Mouse (Mus musculus) frontal cortex, postnatal 25 days (tissue): Measurements from ENCODE around the gene Jagn1.

ENCODE experiments used
- DNase-seq, 2 experiments: peaks; one replicate each; pipeline ENCODE4 v3.0.0; 2022; ENCODE audit warnings: low spot score in 2 of 2

The Jagn1 gene

GRCm38 (mm10) chr6:113473715-113474114, 31.3 kb downstream of the Jagn1 start:
- no peak for DNase-seq

DNA sequence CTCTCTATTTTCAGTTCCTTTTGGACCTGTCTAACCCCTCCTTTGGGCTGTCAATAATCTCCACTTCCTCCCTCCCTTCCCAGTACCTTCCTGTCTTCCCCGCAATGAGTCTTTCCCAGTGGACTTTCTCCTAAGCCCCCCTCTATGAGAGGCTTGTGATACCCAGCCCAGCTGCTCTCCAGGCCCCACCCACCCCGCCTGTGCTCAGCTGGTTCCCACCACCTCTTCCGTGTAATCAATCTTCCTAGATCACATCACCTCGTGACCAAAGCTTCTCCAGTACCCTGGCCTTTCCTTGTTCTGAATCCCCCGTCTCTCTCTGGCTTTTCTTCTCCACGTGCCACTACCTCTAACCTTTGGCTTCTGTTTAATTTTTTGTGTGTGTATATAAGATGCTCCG, 35.0 kb downstream of the Jagn1 start:
- no peak for DNase-seq

DNA sequence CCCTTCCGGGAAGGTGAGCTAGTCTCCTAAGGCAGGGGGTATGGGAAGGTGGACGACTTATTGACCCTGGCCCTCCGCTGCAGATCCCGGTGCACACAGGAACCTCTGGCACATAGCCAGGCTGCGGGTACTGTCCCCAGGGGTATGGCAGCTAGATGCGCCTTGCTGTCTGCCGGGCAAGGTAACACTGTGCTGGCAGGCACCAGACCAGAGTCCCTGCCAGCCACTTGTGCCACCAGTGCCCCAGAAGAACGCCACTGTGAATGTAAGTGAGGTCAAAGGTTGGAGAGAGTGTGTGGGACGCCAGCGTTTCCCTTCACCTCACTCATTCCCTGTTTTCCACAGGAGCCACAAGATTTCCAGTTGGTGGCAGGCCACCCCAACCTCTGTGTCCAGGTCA, 36.5 kb downstream of the Jagn1 start:
- no peak for DNase-seq

DNA sequence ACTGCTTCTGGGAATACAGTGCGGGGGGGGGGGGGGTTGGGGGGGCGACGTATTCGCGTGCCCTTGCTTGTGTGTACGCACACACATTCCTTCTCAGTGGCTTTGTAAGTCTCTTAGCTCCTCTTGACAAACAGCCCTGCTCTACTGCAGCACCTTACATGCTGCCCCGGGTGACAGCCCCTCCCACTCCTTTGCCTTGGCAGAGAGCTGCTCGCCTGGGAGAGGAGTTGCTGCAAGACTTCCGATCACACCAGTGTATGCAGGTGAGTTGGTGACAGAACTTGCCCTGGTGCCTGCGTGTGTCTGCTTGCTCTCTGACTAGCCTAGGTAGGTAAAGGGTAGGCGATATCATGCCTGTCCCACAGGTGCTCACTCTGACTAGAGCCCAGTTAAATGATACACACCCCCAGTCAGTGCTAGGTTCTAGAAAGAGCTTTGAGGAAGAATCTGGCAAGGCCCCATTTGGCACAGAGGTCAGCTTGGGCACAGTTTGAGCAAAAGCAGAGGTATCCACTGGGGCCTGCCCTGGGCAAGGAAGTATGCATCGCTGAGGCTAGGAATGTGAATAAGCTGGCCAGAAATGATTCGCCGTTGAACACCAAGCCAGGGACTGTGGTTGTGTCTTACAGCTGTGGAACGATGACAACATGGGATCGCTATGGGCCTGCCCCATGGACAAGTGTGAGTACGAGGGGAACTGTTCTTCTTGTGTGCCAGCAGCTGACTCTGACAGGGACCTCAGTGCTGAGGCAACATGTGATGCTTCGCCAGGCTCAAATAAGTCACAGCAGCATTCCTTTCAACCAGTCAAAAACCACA, 38.4 kb downstream of the Jagn1 start:
- DNase-seq = no peak

DNA sequence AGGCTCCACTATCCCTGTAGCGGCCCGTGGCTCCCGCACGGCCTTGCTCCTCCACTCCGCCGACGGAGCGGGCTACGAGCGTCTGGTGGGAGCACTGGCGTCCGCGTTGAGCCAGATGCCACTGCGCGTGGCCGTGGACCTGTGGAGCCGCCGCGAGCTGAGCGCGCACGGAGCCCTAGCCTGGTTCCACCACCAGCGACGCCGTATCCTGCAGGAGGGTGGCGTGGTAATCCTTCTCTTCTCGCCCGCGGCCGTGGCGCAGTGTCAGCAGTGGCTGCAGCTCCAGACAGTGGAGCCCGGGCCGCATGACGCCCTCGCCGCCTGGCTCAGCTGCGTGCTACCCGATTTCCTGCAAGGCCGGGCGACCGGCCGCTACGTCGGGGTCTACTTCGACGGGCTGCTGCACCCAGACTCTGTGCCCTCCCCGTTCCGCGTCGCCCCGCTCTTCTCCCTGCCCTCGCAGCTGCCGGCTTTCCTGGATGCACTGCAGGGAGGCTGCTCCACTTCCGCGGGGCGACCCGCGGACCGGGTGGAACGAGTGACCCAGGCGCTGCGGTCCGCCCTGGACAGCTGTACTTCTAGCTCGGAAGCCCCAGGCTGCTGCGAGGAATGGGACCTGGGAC, 40.2 kb downstream of the Jagn1 start:
- peak in 1 of 2 experiments; percentile 37 for DNase-seq

- DNase-seq = peak; percentile 84 to 87
These were observed 40.8 kb downstream of the Jagn1 start, which contains the start of gene Creld1 for GRCm38 (mm10) chr6:113483100-113483615. Gene Creld1 (plus strand): TSS chr6:113483297.

- DNase-seq = no peak
These were observed 41.4 kb downstream of the Jagn1 start for GRCm38 (mm10) chr6:113483729-113484128.

- no peak for DNase-seq
These were observed 44.8 kb downstream of the Jagn1 start for GRCm38 (mm10) chr6:113487125-113487576.

DNA sequence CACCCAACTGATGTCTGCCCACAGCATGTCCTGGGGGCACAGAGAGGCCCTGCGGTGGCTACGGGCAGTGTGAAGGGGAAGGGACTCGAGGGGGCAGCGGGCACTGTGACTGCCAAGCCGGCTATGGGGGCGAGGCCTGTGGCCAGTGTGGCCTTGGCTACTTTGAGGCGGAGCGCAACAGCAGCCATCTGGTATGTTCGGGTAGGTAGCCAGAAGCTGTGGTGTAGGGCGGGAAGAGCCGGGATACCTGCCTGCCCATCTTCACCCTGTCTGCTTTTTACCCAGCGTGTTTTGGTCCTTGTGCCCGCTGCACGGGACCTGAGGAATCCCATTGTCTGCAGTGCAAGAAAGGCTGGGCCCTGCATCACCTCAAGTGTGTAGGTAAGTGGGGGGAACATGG, 47.0 kb downstream of the Jagn1 start:
- DNase-seq = no peak

DNA sequence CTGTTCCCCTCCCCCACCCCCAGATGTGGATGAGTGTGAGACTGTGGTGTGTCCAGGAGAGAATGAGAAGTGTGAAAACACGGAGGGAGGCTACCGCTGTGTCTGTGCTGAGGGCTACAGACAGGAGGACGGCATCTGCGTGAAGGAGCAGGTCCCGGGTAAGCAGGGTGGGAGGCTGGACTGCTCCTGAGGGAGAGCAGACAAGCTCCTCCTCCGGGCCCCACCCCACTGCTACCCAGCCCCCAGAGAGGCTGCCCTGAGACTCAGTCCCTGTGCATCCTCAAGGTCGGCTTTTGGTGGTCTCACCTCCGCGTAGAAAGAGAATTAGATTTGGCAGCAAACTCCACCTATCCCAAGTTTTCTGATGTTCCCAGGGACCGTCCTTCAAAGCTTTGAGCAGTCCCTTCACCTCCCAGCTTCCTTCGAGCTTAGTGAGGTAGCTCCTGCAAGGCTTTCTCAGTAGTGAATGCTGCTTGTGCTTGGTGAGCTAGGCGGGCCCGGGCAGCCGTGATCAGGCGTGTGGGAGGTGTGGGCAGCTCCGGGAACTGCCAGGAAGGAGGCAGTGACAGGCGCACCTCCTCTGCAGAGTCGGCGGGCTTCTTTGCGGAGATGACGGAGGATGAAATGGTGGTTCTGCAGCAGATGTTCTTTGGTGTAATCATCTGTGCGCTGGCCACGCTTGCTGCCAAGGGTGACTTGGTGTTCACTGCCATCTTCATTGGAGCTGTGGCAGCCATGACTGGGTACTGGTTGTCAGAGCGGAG, 49.9 kb downstream of the Jagn1 start:
- DNase-seq = peak in 1 of 2 experiments; percentile 41

DNA sequence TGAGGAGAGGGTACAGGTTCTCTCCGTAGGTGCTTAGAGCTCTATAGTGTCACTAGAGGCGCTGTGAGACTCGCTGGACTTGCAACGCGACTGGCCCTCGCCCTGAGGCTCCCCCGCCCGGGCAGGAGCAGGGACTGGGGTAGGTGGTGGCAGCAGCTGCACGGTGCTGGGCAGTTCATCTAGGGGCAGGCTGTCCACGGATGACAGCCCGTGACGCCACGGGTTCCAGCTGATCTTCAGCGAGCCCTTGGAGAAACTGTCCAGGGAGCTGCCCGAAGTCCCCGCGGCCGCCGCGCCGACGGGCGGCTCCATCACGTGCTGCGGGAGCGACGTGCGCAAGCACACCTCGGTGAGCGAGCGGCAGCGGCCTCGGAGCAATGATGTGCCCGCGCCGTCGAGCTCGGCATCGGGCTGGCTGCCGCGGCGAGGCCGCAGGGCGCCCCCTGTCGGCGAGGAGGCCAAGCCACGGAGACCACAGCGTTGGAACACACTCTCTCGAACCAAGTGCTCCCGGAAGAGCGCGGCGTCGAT, 52.0 kb downstream of the Jagn1 start:
- DNase-seq = peak in 1 of 2 experiments; percentile 60

DNA sequence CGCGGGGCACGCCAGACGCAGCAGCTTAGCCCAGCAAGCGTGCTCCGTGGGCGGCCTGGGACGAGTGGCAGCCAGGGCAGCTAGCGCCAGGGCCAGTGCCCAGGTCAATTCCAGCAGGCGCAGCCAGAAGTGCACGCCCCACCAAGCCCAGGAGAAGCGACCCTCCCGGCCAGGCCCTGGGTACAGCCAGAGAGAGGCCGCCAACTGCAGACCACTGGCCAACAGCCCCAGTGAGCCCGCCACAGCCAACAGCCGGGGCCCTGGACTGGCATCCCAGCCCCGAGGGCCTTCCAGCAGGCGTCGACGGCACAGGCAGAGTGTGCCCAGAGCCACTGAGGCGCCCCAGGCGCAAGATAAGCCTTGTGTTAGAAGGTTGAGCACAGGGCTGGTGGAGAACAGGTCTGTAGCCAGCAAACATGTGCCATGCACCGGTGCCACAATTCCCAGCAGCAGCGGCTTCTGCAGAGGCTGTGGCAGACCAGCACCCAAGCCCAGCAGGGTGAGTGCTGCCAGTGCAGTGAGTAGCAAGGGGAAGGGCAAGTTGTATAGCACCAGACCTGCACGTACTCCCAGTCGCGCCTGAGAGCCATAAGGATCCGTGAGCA, 52.8 kb downstream of the Jagn1 start:
- no peak for DNase-seq
